Mouse (Mus musculus): ENCODE measurements around the gene Abhd17c. TPM values are rescaled to one million over a fixed set of nuclear protein-coding genes. Genes with fewer than 3 reads are reported as not detected.

Gene Abhd17c
- total and polyA plus RNA-seq, 3 experiments, result 35.3 to 44.0 (median 40.4) TPM

DNA sequence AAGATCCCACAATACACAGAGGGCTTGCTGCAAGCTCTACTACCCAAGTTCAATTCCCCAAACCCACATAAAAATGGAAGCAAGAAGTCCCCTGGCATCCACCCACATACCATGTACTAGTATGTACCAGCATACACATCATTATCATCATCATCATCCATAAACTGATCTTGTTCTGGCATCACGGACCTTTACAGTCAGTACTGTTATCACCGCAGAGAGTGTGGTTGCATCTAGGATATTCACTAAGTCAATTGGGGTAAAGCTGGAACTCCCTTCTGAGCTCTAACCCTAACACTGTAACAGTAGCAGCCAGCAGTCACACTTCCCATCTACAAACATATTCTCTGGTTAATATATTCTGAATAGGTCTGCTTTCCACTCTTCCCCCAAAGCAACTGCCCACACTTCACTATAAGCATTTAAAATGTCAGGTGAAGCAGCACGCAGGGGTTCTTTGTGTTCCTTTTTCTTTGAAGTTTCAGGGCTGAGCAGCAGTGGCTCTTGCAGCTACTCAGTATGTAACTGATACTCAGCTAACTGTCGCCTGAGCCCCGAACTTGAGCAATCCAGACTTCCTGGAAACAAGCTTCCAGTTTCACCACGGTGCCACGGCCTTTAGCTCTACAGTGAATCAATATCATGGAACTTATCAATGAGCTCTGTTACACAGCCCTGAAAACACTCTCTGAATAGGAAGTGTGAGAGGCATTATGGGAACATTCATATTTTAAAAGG lies 8.8 kb downstream of the Abhd17c start:
- TF ChIP-seq JUND (conservative IDR thresholded peaks at IDR 0.05; ENCODE audit: low read depth, low read length) (no peak), PAX5 (IDR thresholded peaks at IDR 0.05; ENCODE audit: low read length) (no peak), ZMIZ1 (IDR thresholded peaks at IDR 0.05; ENCODE audit: low read depth, low read length) (no peak), ZC3H11A (IDR thresholded peaks at IDR 0.05; ENCODE audit: low read depth, low read length) (no peak), RCOR1 (conservative IDR thresholded peaks at IDR 0.05; ENCODE audit: low read depth, low read length) (no peak), ELF1 (IDR thresholded peaks at IDR 0.05; ENCODE audit: low read depth, low read length) (no peak), NRF1 (IDR thresholded peaks at IDR 0.05; ENCODE audit: low read depth, low read length) (no peak), KAT2A (IDR thresholded peaks at IDR 0.05; ENCODE audit: insufficient replicate concordance, low read length) (no peak)
- Histone ChIP-seq H3K36me3 (replicated peaks in 1 of 2; ENCODE audit: control insufficient read depth in 1 of 2, insufficient read depth in 1 of 2, low read length in 1 of 2) (peaks cover 2 to 61% of the 10 kb centered on the region in 2 experiments), H3K4me3 (replicated peaks in 1 of 3; ENCODE audit: low read depth in 2 of 3, low read length in 2 of 3, poor library complexity in 1 of 3) (no peak overlapping the region), H3K79me2 (replicated peaks; ENCODE audit: control insufficient read depth, extremely low read depth, insufficient read depth, poor library complexity, severe bottlenecking) (peaks cover 88% of the 10 kb centered on the region), H3K27me3 (replicated peaks) (no peaks in the 10 kb centered on the region), H3K4me1 (ENCODE audit: control insufficient read depth in 1 of 2, insufficient read depth in 2 of 2) (peaks cover 20 to 71% of the 10 kb centered on the region in 2 experiments), H3K9ac (ENCODE audit: insufficient read depth, low read depth) (no peak overlapping the region), H3K9me3 (replicated peaks; ENCODE audit: low read length) (no peaks in the 10 kb centered on the region), H3K4me2 (ENCODE audit: insufficient read depth, low read depth, poor library complexity, severe bottlenecking) (peak overlapping the region; percentile 22; the same call in 1 of the 2 replicates), H3K27ac (ENCODE audit: insufficient read depth, low read depth) (no peak overlapping the region)
- dilution Hi-C loops (cut with MboI; ENCODE audit: extremely low pct_ligation_motif_present, extremely low pct_unique_long_range_greater_than_20kb, low sequenced_read_pairs), result no loop called here
- DNase-seq (ENCODE audit: extremely low read depth), result no peak
- in situ Hi-C loops (cut with MboI; ENCODE audit: low pct_ligation_motif_present, low pct_unique_long_range_greater_than_20kb, low sequenced_read_pairs), result no loop called here

DNA sequence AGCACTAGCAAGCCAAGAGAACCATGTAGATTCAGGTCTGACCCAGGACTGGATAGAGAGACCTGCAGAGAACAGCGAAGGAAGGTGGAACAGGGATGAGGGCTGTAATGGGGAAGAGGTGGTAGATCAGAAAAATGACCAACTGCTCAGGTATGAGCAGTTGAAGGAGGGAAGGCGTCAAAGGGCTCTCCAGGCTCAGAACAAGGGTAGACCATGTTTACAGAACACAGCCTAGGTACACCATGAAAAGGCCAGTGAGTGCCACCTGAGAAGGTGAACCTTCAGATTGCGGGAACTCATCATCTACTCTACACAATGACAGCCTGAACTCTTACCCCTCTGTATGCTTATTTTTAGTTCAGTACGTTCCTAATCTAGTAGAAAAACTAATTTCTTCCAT lies 9.5 kb downstream of the Abhd17c start:
- H3K9ac ChIP-seq (ENCODE audit: insufficient read depth, low read depth), result no peak overlapping the region
- no peak overlapping the region for H3K4me3 ChIP-seq (replicated peaks in 1 of 3; ENCODE audit: low read depth in 2 of 3, low read length in 2 of 3, poor library complexity in 1 of 3)
- no peaks in the 10 kb centered on the region for H3K27me3 ChIP-seq (replicated peaks)
- H3K79me2 ChIP-seq (replicated peaks; ENCODE audit: control insufficient read depth, extremely low read depth, insufficient read depth, poor library complexity, severe bottlenecking), result peaks cover 88% of the 10 kb centered on the region
- TF ChIP-seq CHD2 (IDR thresholded peaks at IDR 0.05; ENCODE audit: low read length) (no peak), TBP (conservative IDR thresholded peaks at IDR 0.05; ENCODE audit: low read depth, low read length) (no peak), TCF12 (IDR thresholded peaks at IDR 0.05; ENCODE audit: low read depth, low read length) (no peak), EP300 (IDR thresholded peaks at IDR 0.05; ENCODE audit: low read length) (no peak), BHLHE40 (IDR thresholded peaks at IDR 0.05; ENCODE audit: low read depth, low read length) (no peak), SIN3A (IDR thresholded peaks at IDR 0.05; ENCODE audit: low read length) (no peak), MAX (IDR thresholded peaks at IDR 0.05; ENCODE audit: low read length) (no peak), RCOR1 (conservative IDR thresholded peaks at IDR 0.05; ENCODE audit: low read depth, low read length) (no peak), ELF1 (IDR thresholded peaks at IDR 0.05; ENCODE audit: low read depth, low read length) (no peak), ZNF384 (IDR thresholded peaks at IDR 0.05; ENCODE audit: low read depth, low read length) (no peak), ETS1 (conservative IDR thresholded peaks at IDR 0.05; ENCODE audit: low read depth, low read length) (no peak), ZMIZ1 (IDR thresholded peaks at IDR 0.05; ENCODE audit: low read depth, low read length) (no peak), POLR2AphosphoS2 (IDR thresholded peaks at IDR 0.05; ENCODE audit: low read depth, low read length) (no peak), UBTF (IDR thresholded peaks at IDR 0.05; ENCODE audit: low read depth, low read length) (no peak), MXI1 (IDR thresholded peaks at IDR 0.05; ENCODE audit: low read depth, low read length) (no peak), USF1 (IDR thresholded peaks at IDR 0.05; ENCODE audit: low read depth, low read length) (no peak), HCFC1 (IDR thresholded peaks at IDR 0.05; ENCODE audit: low read depth, low read length) (no peak), MEF2A (IDR thresholded peaks at IDR 0.05; ENCODE audit: borderline replicate concordance, low read depth, low read length) (no peak), NRF1 (IDR thresholded peaks at IDR 0.05; ENCODE audit: low read depth, low read length) (no peak)
- dilution Hi-C loops (cut with MboI; ENCODE audit: extremely low pct_ligation_motif_present, extremely low pct_unique_long_range_greater_than_20kb, low sequenced_read_pairs) (no loop called here), in situ Hi-C loops (cut with MboI; ENCODE audit: low pct_ligation_motif_present, low pct_unique_long_range_greater_than_20kb, low sequenced_read_pairs) (no loop called here)
- no peak overlapping the region for H3K4me2 ChIP-seq (ENCODE audit: insufficient read depth, low read depth, poor library complexity, severe bottlenecking)
- no peak overlapping the region for H3K27ac ChIP-seq (ENCODE audit: insufficient read depth, low read depth)
- DNase-seq (ENCODE audit: extremely low read depth), result no peak
- peaks cover 21 to 70% of the 10 kb centered on the region in 2 experiments for H3K4me1 ChIP-seq (ENCODE audit: control insufficient read depth in 1 of 2, insufficient read depth in 2 of 2)
- H3K36me3 ChIP-seq (replicated peaks in 1 of 2; ENCODE audit: control insufficient read depth in 1 of 2, insufficient read depth in 1 of 2, low read length in 1 of 2), result peaks cover 2 to 59% of the 10 kb centered on the region in 2 experiments
- H3K9me3 ChIP-seq (replicated peaks; ENCODE audit: low read length), result no peaks in the 10 kb centered on the region
